Mouse (Mus musculus): ENCODE measurements around the gene Hrh1. TPM values are rescaled to one million over a fixed set of nuclear protein-coding genes. Genes with fewer than 3 reads are reported as not detected.

Gene Hrh1
- polyA plus RNA-seq, 1 experiment from 2014 or later = not detected

- Histone ChIP-seq H3K27me3 (ENCODE audit: low read depth, poor library complexity, severe bottlenecking) (peaks cover 83% of the 10 kb centered on the region), H3K4me3 (no peak overlapping the region), H3K27ac (no peak overlapping the region), H3K36me3 (no peaks in the 10 kb centered on the region), H3K4me1 (peaks cover 11% of the 10 kb centered on the region), H3K9me3 (replicated peaks) (no peaks in the 10 kb centered on the region)
- WGBS = 82% methylated on average over 4 of the region's 4 CpGs
- DNase-seq (ENCODE audit: low spot score) = no peak
These were observed 2.8 kb upstream of the Hrh1 start for GRCm38 (mm10) chr6:114394982-114395381.

GRCm38 (mm10) chr6:114396605-114397004 is 1.1 kb upstream of the Hrh1 start:
- Histone ChIP-seq H3K27me3 (ENCODE audit: low read depth, poor library complexity, severe bottlenecking) (peaks cover 91% of the 10 kb centered on the region), H3K4me3 (no peak overlapping the region), H3K4me1 (peaks cover 11% of the 10 kb centered on the region), H3K9me3 (replicated peaks) (no peaks in the 10 kb centered on the region), H3K36me3 (no peaks in the 10 kb centered on the region), H3K27ac (no peak overlapping the region)
- WGBS = 68% methylated on average over 4 of the region's 4 CpGs
- DNase-seq (ENCODE audit: low spot score) = no peak

DNA sequence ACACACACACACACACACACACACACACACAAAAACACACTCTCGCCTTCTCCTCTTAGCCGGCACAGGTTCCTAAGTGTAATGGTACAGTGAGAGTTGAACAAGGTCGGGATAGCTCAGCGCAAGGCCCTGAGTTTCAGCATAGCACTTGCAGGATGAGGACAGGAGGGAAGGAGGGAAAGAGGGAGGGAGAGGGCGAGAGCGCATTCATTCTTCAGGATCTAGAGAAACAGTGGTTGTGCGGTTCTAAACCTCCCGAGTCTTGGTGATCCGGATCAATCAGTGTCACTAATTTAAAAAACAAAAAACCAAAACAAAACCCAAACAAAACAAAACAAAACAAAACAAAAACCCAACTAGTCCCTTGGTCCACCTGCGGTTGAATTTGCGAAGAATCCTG is 456 bp upstream of the Hrh1 start:
- no peak for DNase-seq (ENCODE audit: low spot score)
- H3K27ac ChIP-seq = no peak overlapping the region
- H3K27me3 ChIP-seq (ENCODE audit: low read depth, poor library complexity, severe bottlenecking) = peaks cover 90% of the 10 kb centered on the region
- H3K4me3 ChIP-seq = peak overlapping the region; percentile 61
- no peaks in the 10 kb centered on the region for H3K9me3 ChIP-seq (replicated peaks)
- no peaks in the 10 kb centered on the region for H3K36me3 ChIP-seq
- H3K4me1 ChIP-seq = peaks cover 11% of the 10 kb centered on the region
- 6% methylated on average over 11 of the region's 11 CpGs for WGBS

DNA sequence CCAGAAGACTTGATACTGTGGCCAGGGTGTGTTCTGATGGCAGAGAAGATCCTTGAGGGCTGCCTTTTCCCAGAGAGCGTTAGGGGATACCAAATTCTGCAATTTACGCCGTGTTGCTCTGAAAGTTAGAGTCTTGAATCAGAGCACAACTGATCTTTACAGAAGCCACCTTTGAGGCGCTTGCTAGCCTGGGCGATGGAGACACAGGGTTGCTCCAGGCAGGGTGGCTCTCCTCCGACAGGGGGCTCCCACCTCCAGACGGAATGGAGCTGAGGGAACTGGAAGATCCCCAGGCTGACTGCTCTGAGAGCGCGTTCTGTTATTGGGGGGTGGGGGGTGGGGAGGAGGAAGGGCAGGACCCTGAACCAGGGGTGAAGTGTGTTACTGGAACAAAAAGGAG is 890 bp downstream of the Hrh1 start:
- Histone ChIP-seq H3K4me3 (peak overlapping the region; percentile 61; the same call in 1 of the 2 replicates), H3K27ac (no peak overlapping the region), H3K9me3 (replicated peaks) (no peaks in the 10 kb centered on the region), H3K4me1 (peaks cover 13% of the 10 kb centered on the region), H3K27me3 (ENCODE audit: low read depth, poor library complexity, severe bottlenecking) (peaks cover 77% of the 10 kb centered on the region), H3K36me3 (no peaks in the 10 kb centered on the region)
- DNase-seq (ENCODE audit: low spot score) = no peak
- WGBS = 4% methylated on average over 9 of the region's 9 CpGs

DNA sequence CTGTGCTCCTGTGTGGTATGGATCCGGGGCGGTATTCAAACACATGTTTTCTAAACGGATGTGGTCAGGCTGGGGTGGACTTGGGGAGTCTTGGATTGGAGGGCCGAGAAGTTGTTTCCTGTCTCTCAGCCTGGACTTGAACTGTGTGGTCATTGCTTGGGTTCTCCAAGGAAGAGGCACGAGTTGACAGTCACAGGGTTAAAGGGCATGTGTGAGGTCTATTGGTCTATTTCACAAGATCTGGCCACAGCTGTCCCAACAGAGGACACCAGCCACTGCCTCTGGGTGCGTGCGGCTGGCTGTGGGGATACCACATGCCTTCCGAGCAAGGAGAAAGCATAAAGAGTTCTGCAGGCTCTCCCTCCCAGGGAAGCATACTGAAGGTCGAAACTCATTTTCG is 2.7 kb downstream of the Hrh1 start:
- no peaks in the 10 kb centered on the region for H3K36me3 ChIP-seq
- H3K27me3 ChIP-seq (ENCODE audit: low read depth, poor library complexity, severe bottlenecking) = peaks cover 65% of the 10 kb centered on the region
- H3K4me1 ChIP-seq = peaks cover 19% of the 10 kb centered on the region
- H3K4me3 ChIP-seq = no peak overlapping the region
- WGBS = 88% methylated on average over 10 of the region's 10 CpGs
- H3K9me3 ChIP-seq (replicated peaks) = no peaks in the 10 kb centered on the region
- DNase-seq (ENCODE audit: low spot score) = no peak
- no peak overlapping the region for H3K27ac ChIP-seq

- WGBS = 92% methylated on average over 8 of the region's 8 CpGs
- H3K4me3 ChIP-seq = no peak overlapping the region
- H3K9me3 ChIP-seq (replicated peaks) = no peaks in the 10 kb centered on the region
- H3K36me3 ChIP-seq = no peaks in the 10 kb centered on the region
- no peak overlapping the region for H3K27ac ChIP-seq
- H3K27me3 ChIP-seq (ENCODE audit: low read depth, poor library complexity, severe bottlenecking) = peaks cover 60% of the 10 kb centered on the region
- DNase-seq (ENCODE audit: low spot score) = no peak
- peaks cover 19% of the 10 kb centered on the region for H3K4me1 ChIP-seq
These were observed 3.1 kb downstream of the Hrh1 start for GRCm38 (mm10) chr6:114400841-114401240.

DNA sequence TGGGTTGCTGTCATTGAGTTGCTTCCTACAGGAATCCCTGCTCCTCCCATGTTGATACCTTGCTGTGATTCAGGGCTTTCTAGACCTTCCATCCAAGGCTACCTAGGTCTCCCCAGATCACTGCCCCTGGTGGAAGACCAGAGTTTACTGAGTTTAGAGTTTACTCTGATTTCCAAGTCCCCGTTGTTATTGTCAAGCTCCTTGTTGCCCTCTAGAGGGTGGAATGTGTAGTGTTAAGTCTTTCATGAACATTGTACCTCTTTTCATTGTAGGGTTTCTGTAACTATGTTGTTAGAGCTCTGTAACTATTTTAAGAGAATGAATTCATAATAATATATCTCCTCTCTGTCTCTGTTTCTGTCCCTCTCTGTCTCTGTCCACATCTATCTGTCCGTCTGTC is 4.4 kb downstream of the Hrh1 start:
- Histone ChIP-seq H3K27me3 (ENCODE audit: low read depth, poor library complexity, severe bottlenecking) (peaks cover 47% of the 10 kb centered on the region), H3K4me3 (no peak overlapping the region), H3K36me3 (no peaks in the 10 kb centered on the region), H3K27ac (no peak overlapping the region), H3K4me1 (peaks cover 19% of the 10 kb centered on the region), H3K9me3 (replicated peaks) (no peaks in the 10 kb centered on the region)
- 76% methylated on average over 2 of the region's 2 CpGs for WGBS
- DNase-seq (ENCODE audit: low spot score) = no peak

DNA sequence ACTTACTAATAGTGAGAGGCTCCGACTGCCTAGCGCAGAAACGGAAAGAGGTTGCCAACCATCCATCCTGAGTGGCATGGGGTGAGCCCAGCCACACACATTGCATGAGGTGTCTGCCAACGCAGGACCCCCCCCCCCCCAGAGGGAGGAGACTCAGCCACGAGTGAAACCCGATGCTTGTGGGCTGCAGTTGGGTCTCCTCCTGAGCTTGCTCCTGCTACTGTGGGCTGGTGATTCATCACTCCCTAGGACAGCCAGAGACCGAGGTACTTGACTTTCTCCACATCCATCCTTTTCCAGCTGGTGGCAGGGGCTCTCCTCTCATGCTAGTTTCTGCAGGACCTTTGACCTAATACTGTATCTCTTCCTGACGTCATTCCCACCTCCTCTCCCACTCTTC is 5.9 kb downstream of the Hrh1 start:
- Histone ChIP-seq H3K36me3 (no peaks in the 10 kb centered on the region), H3K27ac (no peak overlapping the region), H3K9me3 (replicated peaks) (no peaks in the 10 kb centered on the region), H3K4me1 (peaks cover 9% of the 10 kb centered on the region; the same call in 1 of the 2 replicates), H3K27me3 (ENCODE audit: low read depth, poor library complexity, severe bottlenecking) (peaks cover 37% of the 10 kb centered on the region), H3K4me3 (no peak overlapping the region)
- WGBS = 35% methylated on average over 8 of the region's 8 CpGs
- DNase-seq (ENCODE audit: low spot score) = no peak

- H3K4me1 ChIP-seq = peaks cover 8% of the 10 kb centered on the region; the same call in 1 of the 2 replicates
- H3K36me3 ChIP-seq = no peaks in the 10 kb centered on the region
- peaks cover 37% of the 10 kb centered on the region for H3K27me3 ChIP-seq (ENCODE audit: low read depth, poor library complexity, severe bottlenecking)
- DNase-seq (ENCODE audit: low spot score) = no peak
- no peaks in the 10 kb centered on the region for H3K9me3 ChIP-seq (replicated peaks)
- H3K27ac ChIP-seq = no peak overlapping the region
- no peak overlapping the region for H3K4me3 ChIP-seq
- 53% methylated on average over 5 of the region's 5 CpGs for WGBS
These were observed 6.4 kb downstream of the Hrh1 start for GRCm38 (mm10) chr6:114404128-114404527.

DNA sequence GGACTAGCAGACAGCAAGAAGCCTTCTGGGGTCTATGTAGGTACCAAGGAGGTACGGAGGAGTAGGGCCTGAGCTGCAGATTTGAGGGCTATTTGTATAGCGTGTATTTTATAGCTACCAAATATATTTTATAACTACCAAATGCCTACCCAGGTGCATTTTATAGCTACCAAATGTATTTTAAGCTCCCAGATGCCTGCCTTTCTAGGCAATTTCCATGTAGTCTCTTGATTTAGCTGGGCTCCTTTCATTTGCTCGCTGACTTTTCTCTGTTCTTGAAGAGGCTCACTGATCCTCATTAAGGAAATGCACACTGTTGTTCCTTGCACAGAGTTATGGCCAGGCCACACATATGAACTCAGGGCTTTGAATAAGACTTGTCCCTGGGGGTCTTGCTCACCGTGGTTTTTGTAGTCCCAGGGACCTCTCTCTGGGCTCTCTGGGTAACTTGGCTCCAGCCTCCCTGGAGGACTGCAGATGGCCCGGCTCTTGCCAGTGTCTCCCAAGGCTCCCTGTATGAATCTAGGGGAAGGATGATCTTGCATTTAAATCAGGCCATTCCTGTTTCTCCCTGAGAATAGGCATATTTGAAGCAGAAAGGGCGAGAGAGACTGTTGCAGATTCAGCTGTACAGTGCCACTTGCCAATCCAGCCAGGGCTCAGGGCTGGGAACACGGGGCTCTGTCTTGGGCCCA is 7.2 kb downstream of the Hrh1 start:
- Histone ChIP-seq H3K4me1 (peaks cover 8% of the 10 kb centered on the region; the same call in 1 of the 2 replicates), H3K27me3 (ENCODE audit: low read depth, poor library complexity, severe bottlenecking) (peaks cover 32% of the 10 kb centered on the region), H3K27ac (no peak overlapping the region), H3K4me3 (no peak overlapping the region), H3K9me3 (replicated peaks) (no peaks in the 10 kb centered on the region), H3K36me3 (no peaks in the 10 kb centered on the region)
- DNase-seq (ENCODE audit: low spot score) = no peak
- 85% methylated on average over 7 of the region's 7 CpGs for WGBS

GRCm38 (mm10) chr6:114406634-114407033 is 8.9 kb downstream of the Hrh1 start:
- H3K4me1 ChIP-seq = peaks cover 8% of the 10 kb centered on the region; the same call in 1 of the 2 replicates
- H3K27me3 ChIP-seq (ENCODE audit: low read depth, poor library complexity, severe bottlenecking) = peaks cover 16% of the 10 kb centered on the region; the same call in 1 of the 2 replicates
- no peak overlapping the region for H3K27ac ChIP-seq
- no peak overlapping the region for H3K4me3 ChIP-seq
- H3K36me3 ChIP-seq = no peaks in the 10 kb centered on the region
- WGBS = 56% methylated on average over 1 of the region's 1 CpGs
- no peak for DNase-seq (ENCODE audit: low spot score)
- H3K9me3 ChIP-seq (replicated peaks) = no peaks in the 10 kb centered on the region

DNA sequence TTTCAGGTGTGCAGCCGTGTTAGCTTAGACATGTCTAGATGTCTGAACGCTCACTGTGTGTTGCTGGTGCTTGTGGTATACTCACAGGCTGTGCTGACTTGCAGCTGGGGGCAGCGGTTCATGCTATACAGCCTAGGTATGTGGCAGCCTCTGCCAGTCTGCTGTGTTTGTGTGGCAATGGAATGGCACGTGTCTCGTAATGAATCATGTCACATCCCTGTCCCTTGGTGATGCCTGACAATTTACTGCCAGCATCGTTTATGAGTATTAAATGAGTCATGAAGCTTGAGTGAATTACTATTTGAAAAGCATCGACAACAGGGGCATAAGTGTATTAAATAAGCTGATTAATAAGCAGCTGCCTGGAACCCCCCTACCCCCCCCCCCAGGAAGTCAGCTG is 9.3 kb downstream of the Hrh1 start:
- H3K27ac ChIP-seq = no peak overlapping the region
- H3K36me3 ChIP-seq = no peaks in the 10 kb centered on the region
- H3K27me3 ChIP-seq (ENCODE audit: low read depth, poor library complexity, severe bottlenecking) = peaks cover 14% of the 10 kb centered on the region; the same call in 1 of the 2 replicates
- WGBS = 91% methylated on average over 7 of the region's 7 CpGs
- no peaks in the 10 kb centered on the region for H3K9me3 ChIP-seq (replicated peaks)
- DNase-seq (ENCODE audit: low spot score) = no peak
- H3K4me1 ChIP-seq = peaks cover 8% of the 10 kb centered on the region; the same call in 1 of the 2 replicates
- H3K4me3 ChIP-seq = no peak overlapping the region

DNA sequence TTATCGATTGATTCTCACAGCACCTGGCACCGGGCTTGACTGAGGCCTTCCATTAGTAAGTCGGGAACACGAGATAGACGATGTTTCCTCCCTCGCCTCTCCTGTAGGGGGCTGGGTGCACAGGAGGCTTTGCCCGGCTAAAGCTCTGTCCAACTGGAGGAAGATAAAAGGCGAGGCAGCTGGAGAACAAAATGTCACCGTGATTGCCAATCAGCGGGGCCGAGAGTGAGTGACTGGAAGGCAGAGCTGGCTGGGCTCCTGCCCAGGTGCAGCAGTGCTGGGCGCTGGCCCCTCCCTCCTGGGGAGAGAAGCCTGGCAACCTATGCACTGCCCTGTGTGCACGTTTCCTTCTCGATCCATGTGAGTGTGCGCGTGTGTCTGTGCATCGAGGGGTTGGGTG is 10.5 kb downstream of the Hrh1 start:
- H3K27me3 ChIP-seq (ENCODE audit: low read depth, poor library complexity, severe bottlenecking) = peaks cover 13% of the 10 kb centered on the region; the same call in 1 of the 2 replicates
- H3K27ac ChIP-seq = no peak overlapping the region
- H3K9me3 ChIP-seq (replicated peaks) = no peaks in the 10 kb centered on the region
- WGBS = 55% methylated on average over 17 of the region's 17 CpGs
- H3K4me3 ChIP-seq = no peak overlapping the region
- peaks cover 8% of the 10 kb centered on the region; the same call in 1 of the 2 replicates for H3K4me1 ChIP-seq
- DNase-seq (ENCODE audit: low spot score) = no peak
- H3K36me3 ChIP-seq = no peaks in the 10 kb centered on the region
